Mouse (Mus musculus) neural tube, embryonic 11.5 days (tissue): ENCODE measurements around the gene 2610301B20Rik. TPM values are rescaled to one million over a fixed set of nuclear protein-coding genes. Genes with fewer than 3 reads are reported as not detected.
"Not testable (repeated sequence)": the region's sequence is repeated elsewhere in the genome, so short reads cannot be mapped to it uniquely, and the experiment has no call there.

ENCODE experiments used
- ATAC-seq: fragments of 200-750 bp; cut with Nextera tagmentation; 2 replicates; pipeline ENCODE4 v1.8.0; 2017; ENCODE audit warnings: moderate number of reproducible peaks, mild to moderate bottlenecking, moderate TSS enrichment, moderate library complexity; ENCODE audit not compliant: insufficient read depth, low FRiP score, low TSS enrichment
- DNase-seq: peaks from one replicate; pipeline ENCODE4 v3.0.0-alpha.2; 2015; ENCODE audit warnings: low spot score
- H3K27ac ChIP-seq: fragments of 300-500 bp; sonication (generic); 2 replicates; pipeline ENCODE4 v1.5.1; 2014; ENCODE audit warnings: low read depth, mild to moderate bottlenecking, low read length
- H3K27me3 ChIP-seq: fragments of 300-500 bp; sonication (generic); 2 replicates; pipeline ENCODE4 v1.6.1; 2014; ENCODE audit warnings: mild to moderate bottlenecking, low read length, mixed read lengths; ENCODE audit not compliant: control insufficient read depth, insufficient read depth
- H3K36me3 ChIP-seq: fragments of 300-500 bp; sonication (generic); 2 replicates; pipeline ENCODE4 v1.6.1; 2014; ENCODE audit warnings: mild to moderate bottlenecking, low read length, moderate library complexity, mixed read lengths; ENCODE audit not compliant: control insufficient read depth, insufficient read depth
- H3K4me1 ChIP-seq: fragments of 300-500 bp; sonication (generic); 2 replicates; pipeline ENCODE4 v1.6.1; 2014; ENCODE audit warnings: low read length, mixed read lengths; ENCODE audit not compliant: control insufficient read depth, insufficient read depth
- H3K4me2 ChIP-seq: fragments of 300-500 bp; sonication (generic); 2 replicates; pipeline ENCODE4 v1.6.1; 2014; ENCODE audit warnings: low read depth, mild to moderate bottlenecking, moderate library complexity
- H3K4me3 ChIP-seq: fragments of 300-500 bp; sonication (generic); 2 replicates; pipeline ENCODE4 v1.5.1; 2014; ENCODE audit warnings: low read depth, low read length
- H3K9ac ChIP-seq: fragments of 300-500 bp; sonication (generic); 2 replicates; pipeline ENCODE4 v1.6.1; 2014; ENCODE audit warnings: mild to moderate bottlenecking, low read length
- H3K9me3 ChIP-seq: fragments of 300-500 bp; sonication (generic); 2 replicates; pipeline ENCODE4 v1.6.1; 2016; ENCODE audit warnings: low read length; ENCODE audit not compliant: control insufficient read depth
- WGBS: fragments of 180-500 bp; shearing (Covaris S2); extraction: QIAGEN DNeasy Blood & Tissue Kit; methylation state at CpG from one replicate; pipeline ENCODE4 v1.1.7; 2014; 5-methylcytosine and 5-hydroxymethylcytosine counted together
- polyA plus RNA-seq: library from polyadenylated mRNA; unstranded; fragments of >200 nt; fragmentation: Nextera tagmentation; extraction: Ambion mirVana; gene quantifications from 2 replicates; pipeline ENCODE4 v1.2.1, GENCODE M21; 2014

Gene 2610301B20Rik
- polyA plus RNA-seq, 1 experiment from 2014 or later, result 46.5 TPM

DNA sequence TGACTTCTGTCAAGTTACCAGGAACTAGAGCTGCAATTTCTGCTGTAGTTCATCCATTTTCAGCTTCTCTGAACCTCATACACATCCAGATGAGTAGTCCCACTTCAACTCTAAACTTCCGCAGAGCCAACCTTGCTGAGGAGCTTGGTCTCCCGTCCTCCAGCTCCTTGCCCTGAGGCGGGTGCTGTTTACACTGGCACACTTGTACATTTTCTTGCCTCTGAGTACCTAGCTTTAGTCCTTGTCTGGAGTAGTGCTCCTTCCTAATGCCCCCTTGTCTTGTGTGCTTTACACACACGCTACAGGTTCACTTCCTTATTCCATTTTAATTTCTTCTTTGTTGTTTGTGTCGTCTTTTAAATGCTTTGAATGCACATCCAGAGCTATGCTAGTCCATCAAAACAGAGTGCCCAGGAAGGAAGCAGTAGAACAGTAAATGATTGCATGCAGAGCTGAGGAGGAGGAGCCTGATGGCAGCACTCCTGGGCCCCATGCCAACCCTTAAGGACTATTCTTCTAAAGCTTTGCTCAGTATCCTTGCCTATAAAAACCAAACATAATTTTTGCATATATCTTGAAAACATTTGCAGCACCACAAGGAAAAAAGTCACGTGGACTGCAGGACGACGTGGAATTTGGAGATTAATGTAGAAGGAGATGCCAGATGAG is 9.6 kb downstream of the 2610301B20Rik start:
- 94% methylated on average over 8 of the region's 8 CpGs for WGBS
- H3K27ac ChIP-seq, result no peak overlapping the region
- no peak overlapping the region for H3K4me3 ChIP-seq
- no peaks in the 10 kb centered on the region for H3K27me3 ChIP-seq
- H3K4me1 ChIP-seq, result no peaks in the 10 kb centered on the region
- DNase-seq (no peak), ATAC-seq (no peak)
- H3K4me2 ChIP-seq, result no peak overlapping the region
- H3K9me3 ChIP-seq, result no peaks in the 10 kb centered on the region
- H3K9ac ChIP-seq, result no peak overlapping the region
- peaks cover 5% of the 10 kb centered on the region for H3K36me3 ChIP-seq

DNA sequence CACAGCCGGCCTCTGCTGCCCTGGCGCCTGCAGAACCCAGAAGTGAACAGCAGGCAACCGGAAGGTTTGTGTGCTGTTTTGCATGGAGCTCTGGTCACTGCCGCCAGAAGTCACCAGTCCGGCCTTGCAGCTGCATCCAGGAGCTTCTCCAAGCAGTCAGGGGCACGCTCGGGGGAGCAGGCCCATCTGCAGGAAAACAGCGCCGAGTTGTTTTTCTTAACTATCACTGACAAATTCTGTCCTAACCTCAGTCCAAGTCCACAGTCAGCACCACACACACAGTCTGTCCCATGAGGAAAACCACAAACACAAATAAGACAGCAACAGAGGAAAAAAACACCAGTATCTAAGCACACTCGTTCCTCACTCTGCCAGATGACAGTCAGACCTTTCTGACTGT is 14.5 kb downstream of the 2610301B20Rik start:
- Histone ChIP-seq H3K36me3 (peaks cover 3% of the 10 kb centered on the region), H3K4me3 (no peak overlapping the region), H3K9ac (no peak overlapping the region), H3K4me2 (no peak overlapping the region), H3K4me1 (no peaks in the 10 kb centered on the region), H3K27ac (no peak overlapping the region), H3K9me3 (no peaks in the 10 kb centered on the region), H3K27me3 (no peaks in the 10 kb centered on the region)
- 90% methylated on average over 10 of the region's 10 CpGs for WGBS
- ATAC-seq (no peak), DNase-seq (no peak)

GRCm38 (mm10) chr4:10896262-10896661 is 22.0 kb downstream of the 2610301B20Rik start:
- Histone ChIP-seq H3K4me3 (no peak overlapping the region), H3K27me3 (no peaks in the 10 kb centered on the region), H3K4me1 (no peaks in the 10 kb centered on the region), H3K9me3 (no peaks in the 10 kb centered on the region), H3K27ac (no peak overlapping the region), H3K9ac (no peak overlapping the region), H3K36me3 (no peaks in the 10 kb centered on the region), H3K4me2 (no peak overlapping the region)
- ATAC-seq, result no peak
- no peak for DNase-seq
- WGBS, result 85% methylated on average over 4 of the region's 4 CpGs

GRCm38 (mm10) chr4:10896859-10897258 is 22.6 kb downstream of the 2610301B20Rik start:
- H3K27ac ChIP-seq, result no peak overlapping the region
- no peak overlapping the region for H3K9ac ChIP-seq
- no peaks in the 10 kb centered on the region for H3K9me3 ChIP-seq
- H3K36me3 ChIP-seq, result no peaks in the 10 kb centered on the region
- H3K27me3 ChIP-seq, result no peaks in the 10 kb centered on the region
- H3K4me2 ChIP-seq, result no peak overlapping the region
- DNase-seq (no peak), ATAC-seq (peak; percentile 77)
- H3K4me1 ChIP-seq, result no peaks in the 10 kb centered on the region
- no peak overlapping the region for H3K4me3 ChIP-seq

- WGBS, result 3% methylated on average over 13 of the region's 13 CpGs
- H3K9me3 ChIP-seq, result no peaks in the 10 kb centered on the region
- H3K27ac ChIP-seq, result no peak overlapping the region
- H3K9ac ChIP-seq, result peak overlapping the region; percentile 37
- H3K4me2 ChIP-seq, result peak overlapping the region; percentile 11
- no peak overlapping the region for H3K4me3 ChIP-seq
- ATAC-seq (peak; percentile 38; the same call in 1 of the 2 replicates), DNase-seq (peak; percentile 40)
- 0 out of 2 replicates have a peak, but pooled peaks cover 5% of the 10 kb centered on the region for H3K4me1 ChIP-seq
- H3K36me3 ChIP-seq, result no peaks in the 10 kb centered on the region
- H3K27me3 ChIP-seq, result no peaks in the 10 kb centered on the region
Observed at GRCm38 (mm10) chr4:10905234-10905801, 31.0 kb downstream of the 2610301B20Rik start.

DNA sequence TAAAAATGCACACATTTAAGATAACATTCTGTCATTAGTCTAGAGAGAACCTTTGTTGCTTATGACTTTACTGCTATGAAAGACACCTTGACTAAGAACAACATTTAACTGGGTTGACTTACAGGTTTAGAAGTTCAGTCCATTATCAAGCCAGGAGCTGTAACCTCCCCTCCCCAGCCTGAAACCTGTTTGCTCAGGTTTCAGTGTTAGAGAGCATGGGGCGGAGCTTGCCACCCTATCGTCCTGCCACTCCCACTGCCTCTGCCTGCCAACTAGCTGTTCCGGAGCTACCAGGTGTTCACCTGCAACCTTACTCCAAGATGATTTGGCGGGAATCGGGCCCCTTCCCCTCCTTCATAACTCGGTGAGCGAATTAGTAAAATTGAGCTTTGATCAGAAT is 37.1 kb downstream of the 2610301B20Rik start:
- H3K9me3 ChIP-seq, H3K4me3 ChIP-seq, H3K4me1 ChIP-seq, H3K4me2 ChIP-seq, H3K27ac ChIP-seq, DNase-seq, H3K36me3 ChIP-seq, ATAC-seq, H3K9ac ChIP-seq, H3K27me3 ChIP-seq: not testable (repeated sequence)
- 50% methylated on average over 7 of the region's 7 CpGs for WGBS

DNA sequence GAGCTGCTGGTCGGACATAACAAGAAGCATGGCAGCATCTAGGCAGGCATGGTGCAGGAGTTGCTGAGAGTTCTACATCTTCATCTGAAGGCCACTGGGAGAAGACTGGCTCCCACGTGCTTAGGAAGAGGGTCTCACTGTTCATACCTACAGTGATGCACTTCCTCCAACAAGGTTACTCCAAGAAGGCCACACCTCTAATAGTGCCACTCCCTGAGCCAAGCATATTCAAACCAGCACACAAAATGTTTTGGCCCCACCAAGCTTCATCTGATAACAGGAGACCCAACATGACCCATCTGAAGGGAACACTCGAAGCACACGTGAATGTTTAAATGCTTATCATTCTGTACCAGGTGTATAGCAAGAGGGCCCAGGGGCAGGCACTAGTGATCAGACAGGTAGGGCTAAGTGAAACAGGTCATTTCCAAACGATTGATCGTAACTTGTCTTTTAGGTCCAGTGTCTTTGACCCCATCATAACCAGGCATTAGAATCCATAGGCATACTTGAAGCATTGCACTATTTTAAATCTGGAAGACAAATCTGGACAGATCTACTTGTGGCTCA is 37.7 kb downstream of the 2610301B20Rik start:
- WGBS, result 79% methylated on average over 6 of the region's 6 CpGs
- no peak overlapping the region for H3K4me2 ChIP-seq

DNA sequence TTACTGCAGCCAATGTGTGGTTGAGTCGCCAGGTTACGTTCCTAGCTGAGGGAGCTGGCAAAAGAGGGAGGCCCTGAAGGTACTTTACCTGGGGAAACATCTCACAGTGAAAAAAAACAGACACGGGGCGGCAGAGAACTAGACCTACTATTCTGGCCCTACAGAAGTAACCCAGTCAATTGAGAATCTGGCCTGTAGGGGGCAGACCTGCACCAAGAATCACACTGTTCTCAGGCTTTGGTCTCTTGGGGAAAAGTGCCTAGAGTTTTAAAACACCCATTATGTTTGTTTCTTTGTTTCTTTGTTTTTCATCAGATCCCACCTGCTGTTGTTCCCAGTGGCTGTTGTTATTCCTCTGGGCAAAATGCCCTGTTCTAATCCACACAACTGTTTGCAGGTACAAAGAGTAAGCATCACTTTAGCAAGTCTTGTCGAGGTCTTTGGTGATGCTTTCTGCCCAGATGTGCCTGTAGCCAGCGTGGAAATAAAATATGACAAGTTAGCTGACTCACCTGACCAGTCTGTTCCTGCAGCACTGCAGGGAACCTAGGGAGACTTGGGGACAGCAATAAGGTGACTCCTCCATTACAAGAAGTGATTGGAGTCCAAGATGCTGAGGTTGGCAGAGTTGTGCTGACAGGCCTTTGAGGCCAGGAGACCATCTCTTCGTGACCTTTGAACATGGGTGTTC is 38.5 kb downstream of the 2610301B20Rik start:
- DNase-seq, result peak; percentile 84
- no peak overlapping the region for H3K9ac ChIP-seq
- 28% methylated on average over 7 of the region's 7 CpGs for whole genome bisulfite sequencing

More for the DNA sequence above, 37.7 kb downstream of the 2610301B20Rik start:
- Histone ChIP-seq H3K4me1 (no peaks in the 10 kb centered on the region), H3K9ac (no peak overlapping the region), H3K9me3 (no peaks in the 10 kb centered on the region), H3K4me3 (no peak overlapping the region), H3K36me3 (no peaks in the 10 kb centered on the region), H3K27me3 (no peaks in the 10 kb centered on the region), H3K27ac (no peak overlapping the region)
- DNase-seq (no peak), ATAC-seq (peak; percentile 4; the same call in 1 of the 2 replicates)

More for the DNA sequence above, 38.5 kb downstream of the 2610301B20Rik start:
- Histone ChIP-seq H3K4me2 (no peak overlapping the region), H3K4me1 (no peaks in the 10 kb centered on the region), H3K4me3 (no peak overlapping the region), H3K27ac (no peak overlapping the region), H3K36me3 (no peaks in the 10 kb centered on the region), H3K9me3 (no peaks in the 10 kb centered on the region), H3K27me3 (no peaks in the 10 kb centered on the region)
- ATAC-seq, result peak; percentile 91
